Mouse (Mus musculus) MEL (cell line): Measurements from ENCODE around the gene Asna1.

Experiments used
- CTCF ChIP-seq, 3 experiments: IDR thresholded peaks in 2 of 3; conservative IDR thresholded peaks in 1 of 3; 2 replicates each; pipeline ENCODE4 v1.5.1; 2011 to 2012; ENCODE audit warnings: low read length in 3 of 3, low read depth in 2 of 3, mild to moderate bottlenecking in 2 of 3, improper control_type of control experiment in 1 of 3, inconsistent platforms in 1 of 3, mixed read lengths in 1 of 3, moderate library complexity in 1 of 3; ENCODE audit not compliant: control insufficient read depth in 1 of 3, insufficient read depth in 1 of 3, poor library complexity in 1 of 3, severe bottlenecking in 1 of 3
- E2F4 ChIP-seq: IDR thresholded peaks from 2 replicates; pipeline ENCODE4 v1.6.1; 2011; ENCODE audit warnings: low read depth, low read length, improper control_type of control experiment, borderline replicate concordance
- EP300 ChIP-seq, 2 experiments: IDR thresholded peaks; 2 replicates each; pipeline ENCODE4 v1.6.1; 2011; ENCODE audit warnings: improper control_type of control experiment in 2 of 2, low read length in 2 of 2, low read depth in 1 of 2, mild to moderate bottlenecking in 1 of 2
- POLR2A ChIP-seq, 2 experiments: IDR thresholded peaks; 2 replicates each; pipeline ENCODE4 v1.6.1; 2011 to 2012; ENCODE audit warnings: low read length in 2 of 2, mild to moderate bottlenecking in 2 of 2, control low read depth in 1 of 2, improper control_type of control experiment in 1 of 2, low read depth in 1 of 2, moderate library complexity in 1 of 2; ENCODE audit not compliant: control insufficient read depth in 1 of 2, insufficient read depth in 1 of 2, poor library complexity in 1 of 2
- RCOR1 ChIP-seq: IDR thresholded peaks from 2 replicates; pipeline ENCODE4 v1.6.1; 2012; ENCODE audit warnings: low read depth, mild to moderate bottlenecking, inconsistent platforms, low read length, improper control_type of control experiment

DNA sequence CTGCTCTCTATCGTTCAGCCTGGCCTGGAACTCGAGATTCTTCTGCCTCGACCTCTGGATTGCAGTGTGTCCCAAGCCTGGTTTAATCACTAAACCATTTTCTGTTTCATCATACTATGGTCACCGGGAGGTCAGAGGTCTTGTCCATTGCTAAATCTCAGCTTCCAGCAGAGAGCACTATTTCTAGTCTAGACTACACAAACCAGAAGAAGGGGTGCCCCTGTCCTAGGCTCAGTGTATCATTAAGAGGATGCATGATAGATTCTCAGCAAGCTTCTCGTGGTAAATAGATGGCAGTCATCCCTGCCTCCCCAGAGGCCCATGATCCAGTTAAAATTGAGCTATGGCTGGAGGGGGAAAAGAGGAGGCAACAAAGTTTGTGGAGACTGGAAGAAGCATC is 46.0 kb upstream of the Asna1 start:
- no peak for TF ChIP-seq POLR2A (IDR thresholded peaks at IDR 0.05; ENCODE audit: control insufficient read depth in 1 of 2, insufficient read depth in 1 of 2, low read depth in 1 of 2, low read length in 2 of 2, poor library complexity in 1 of 2)
- TF ChIP-seq CTCF (IDR thresholded peaks at IDR 0.05 in 2 of 3, conservative IDR thresholded peaks at IDR 0.05 in 1 of 3; ENCODE audit: control insufficient read depth in 1 of 3, insufficient read depth in 1 of 3, low read depth in 2 of 3, low read length in 3 of 3, poor library complexity in 1 of 3, severe bottlenecking in 1 of 3) = no peak
- TF ChIP-seq EP300 (IDR thresholded peaks at IDR 0.05; ENCODE audit: low read depth in 1 of 2, low read length in 2 of 2) = no peak
- TF ChIP-seq RCOR1 = no peak
- no peak for TF ChIP-seq E2F4
